Mouse (Mus musculus) intestine, postnatal 0 days (tissue): ENCODE measurements around the gene Tie1. TPM values are rescaled to one million over a fixed set of nuclear protein-coding genes. Genes with fewer than 3 reads are reported as not detected.

ENCODE experiments used
- ATAC-seq: fragments of 200-750 bp; cut with Nextera tagmentation; 2 replicates; pipeline ENCODE4 v1.8.0; 2017; ENCODE audit warnings: mild to moderate bottlenecking, moderate TSS enrichment, moderate library complexity
- H3K27ac ChIP-seq: fragments of 300-500 bp; sonication (generic); 2 replicates; pipeline ENCODE4 v1.5.1; 2014; ENCODE audit warnings: mild to moderate bottlenecking, low read depth, low read length, moderate library complexity
- H3K27me3 ChIP-seq: fragments of 300-500 bp; sonication (generic); replicated peaks from 2 replicates; pipeline ENCODE4 v1.6.1; 2014; ENCODE audit warnings: low read length, mixed read lengths; ENCODE audit not compliant: control insufficient read depth, insufficient read depth
- H3K36me3 ChIP-seq: fragments of 300-500 bp; sonication (generic); 2 replicates; pipeline ENCODE4 v1.6.1; 2014; ENCODE audit warnings: mild to moderate bottlenecking, moderate library complexity; ENCODE audit not compliant: control insufficient read depth, insufficient read depth
- H3K4me1 ChIP-seq: fragments of 300-500 bp; sonication (generic); replicated peaks from 2 replicates; pipeline ENCODE4 v1.6.1; 2014; ENCODE audit warnings: antibody characterized with exemption, low read length, mixed read lengths; ENCODE audit not compliant: control insufficient read depth, insufficient read depth
- H3K4me2 ChIP-seq: fragments of 300-500 bp; sonication (generic); replicated peaks from 2 replicates; pipeline ENCODE4 v1.6.1; 2014; ENCODE audit warnings: low read depth, mild to moderate bottlenecking, moderate library complexity
- H3K4me3 ChIP-seq: fragments of 300-500 bp; sonication (generic); 2 replicates; pipeline ENCODE4 v1.5.1; 2014; ENCODE audit warnings: low read depth, low read length
- H3K9ac ChIP-seq: fragments of 300-500 bp; sonication (generic); 2 replicates; pipeline ENCODE4 v1.6.1; 2014; ENCODE audit warnings: mild to moderate bottlenecking, low read depth, low read length
- H3K9me3 ChIP-seq: fragments of 300-500 bp; sonication (generic); 2 replicates; pipeline ENCODE4 v1.6.1; 2016; ENCODE audit warnings: mixed run types; ENCODE audit not compliant: control insufficient read depth
- CTCF ChIP-seq: sonication (generic); IDR thresholded peaks from 2 replicates; pipeline ENCODE4 v1.5.1; 2016; ENCODE audit warnings: low read depth, mild to moderate bottlenecking, control low read depth, antibody characterized with exemption, moderate library complexity
- WGBS: fragments of 180-500 bp; shearing (Covaris S2); extraction: QIAGEN DNeasy Blood & Tissue Kit; methylation state at CpG from one replicate; pipeline ENCODE4 v1.1.7; 2014; 5-methylcytosine and 5-hydroxymethylcytosine counted together
- polyA plus RNA-seq: library from polyadenylated mRNA; unstranded; fragments of >200 nt; fragmentation: Nextera tagmentation; extraction: Ambion mirVana; gene quantifications from 2 replicates; pipeline ENCODE4 v1.2.1, GENCODE M21; 2015

Tie1 gene
- polyA plus RNA-seq, 1 experiment from 2014 or later: 11.3 TPM

- no peak for TF ChIP-seq CTCF
- 94% methylated on average over 3 of the region's 3 CpGs for WGBS
Measured at GRCm38 (mm10) chr4:118464956-118465355, 24.9 kb downstream of the Tie1 start.

DNA sequence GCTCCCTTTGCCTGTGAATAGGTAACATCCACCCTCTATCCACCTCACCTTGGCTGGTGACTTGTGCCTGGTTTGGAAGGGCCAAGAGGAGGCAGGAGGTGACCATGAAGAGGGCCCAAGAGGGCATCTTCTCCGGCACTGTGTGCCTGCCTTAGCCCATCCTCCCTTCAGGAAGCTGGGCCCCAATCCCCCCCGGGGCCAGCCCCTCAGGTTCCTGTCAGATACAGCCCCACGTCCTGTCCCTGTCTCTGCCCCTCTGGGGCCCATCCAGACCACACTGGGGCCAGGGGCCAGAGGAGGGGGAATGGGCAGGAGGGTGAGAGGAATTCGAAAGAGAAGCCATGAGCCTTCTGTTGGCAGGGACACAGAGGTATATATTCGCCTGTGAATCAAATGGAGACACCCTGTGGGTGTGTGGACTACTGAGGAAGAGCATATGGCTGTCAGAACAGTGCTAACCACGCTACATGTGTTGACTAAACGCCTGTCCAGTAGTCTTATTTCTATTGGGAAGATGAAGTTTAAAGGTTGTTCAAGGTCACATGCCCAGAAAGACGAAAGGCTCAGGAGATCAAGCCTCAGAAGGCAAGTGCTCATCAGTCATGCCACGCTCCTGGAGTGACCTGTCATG lies 32.4 kb downstream of the Tie1 start, which contains the start of gene Mpl:
TSS of gene Mpl (minus strand) at position 169 of the 631 bp plus-strand sequence.
- Histone ChIP-seq H3K27me3 (no peaks in the 10 kb centered on the region), H3K36me3 (no peaks in the 10 kb centered on the region), H3K4me3 (no peak within 1 kb of the TSS), H3K9ac (no peak within 1 kb of the TSS), H3K9me3 (no peaks in the 10 kb centered on the region), H3K4me1 (no peaks in the 10 kb centered on the region), H3K27ac (no peak within 1 kb of the TSS), H3K4me2 (no peak within 1 kb of the TSS)
- no peak for TF ChIP-seq CTCF
- ATAC-seq: no peak
- 67% methylated on average over 9 of the region's 9 CpGs for WGBS

More at GRCm38 (mm10) chr4:118464956-118465355, 24.9 kb downstream of the Tie1 start:
- Histone ChIP-seq H3K9me3 (no peaks in the 10 kb centered on the region), H3K36me3 (no peaks in the 10 kb centered on the region), H3K27me3 (no peaks in the 10 kb centered on the region), H3K27ac (no peak overlapping the region), H3K4me3 (no peak overlapping the region), H3K4me2 (no peak overlapping the region), H3K4me1 (no peaks in the 10 kb centered on the region), H3K9ac (no peak overlapping the region)
- no peak for ATAC-seq

- Histone ChIP-seq H3K9me3 (no peaks in the 10 kb centered on the region), H3K27ac (no peak overlapping the region), H3K4me1 (no peaks in the 10 kb centered on the region), H3K9ac (peak overlapping the region; percentile 37; the same call in 1 of the 2 replicates), H3K36me3 (no peaks in the 10 kb centered on the region), H3K27me3 (no peaks in the 10 kb centered on the region), H3K4me3 (peak overlapping the region; percentile 30), H3K4me2 (peak overlapping the region; percentile 74)
- ATAC-seq: peak; percentile 64
- WGBS: 30% methylated on average over 24 of the region's 24 CpGs
- TF ChIP-seq CTCF: peak; percentile 31; the same call in 1 of the 2 replicates
Measured at GRCm38 (mm10) chr4:118446415-118447153, 43.3 kb downstream of the Tie1 start.

DNA sequence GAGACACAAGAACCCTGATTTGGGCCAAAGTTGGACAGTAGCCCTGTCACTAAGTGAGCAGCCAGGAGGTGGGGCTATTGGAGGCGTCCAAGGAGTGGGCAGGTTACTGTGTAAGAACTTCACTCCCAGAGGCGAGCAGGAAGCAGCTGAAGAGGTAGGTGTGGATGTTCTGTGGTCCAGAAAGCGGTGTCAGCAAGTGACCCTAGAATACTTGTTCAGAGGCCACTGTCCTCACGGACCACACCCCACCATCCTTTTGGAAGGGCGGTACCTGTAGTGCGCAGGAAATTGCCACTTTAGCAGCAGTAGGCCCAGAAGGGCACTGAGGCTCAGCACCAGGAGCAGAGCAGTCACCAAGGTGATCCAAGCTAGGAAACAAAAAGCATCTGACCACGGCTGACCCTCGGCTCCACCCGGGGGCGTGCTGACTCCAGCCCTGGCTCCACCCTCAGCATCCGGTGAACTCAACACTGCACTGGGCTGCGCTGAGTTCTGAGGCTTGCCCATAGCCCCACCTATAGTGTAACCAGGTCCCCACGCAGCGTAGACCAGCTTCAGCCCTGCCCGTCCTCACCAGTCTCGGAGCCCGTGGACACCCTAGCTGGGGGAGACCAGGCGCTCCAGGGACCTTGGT lies 44.0 kb downstream of the Tie1 start:
- WGBS: 21% methylated on average over 18 of the region's 18 CpGs
- Histone ChIP-seq H3K4me2 (peak overlapping the region; percentile 74), H3K27me3 (no peaks in the 10 kb centered on the region), H3K27ac (no peak overlapping the region), H3K9ac (peak overlapping the region; percentile 37; the same call in 1 of the 2 replicates), H3K9me3 (no peaks in the 10 kb centered on the region), H3K4me3 (peak overlapping the region; percentile 30), H3K36me3 (no peaks in the 10 kb centered on the region), H3K4me1 (no peaks in the 10 kb centered on the region)
- TF ChIP-seq CTCF: peak; percentile 69
- ATAC-seq: peak; percentile 55

DNA sequence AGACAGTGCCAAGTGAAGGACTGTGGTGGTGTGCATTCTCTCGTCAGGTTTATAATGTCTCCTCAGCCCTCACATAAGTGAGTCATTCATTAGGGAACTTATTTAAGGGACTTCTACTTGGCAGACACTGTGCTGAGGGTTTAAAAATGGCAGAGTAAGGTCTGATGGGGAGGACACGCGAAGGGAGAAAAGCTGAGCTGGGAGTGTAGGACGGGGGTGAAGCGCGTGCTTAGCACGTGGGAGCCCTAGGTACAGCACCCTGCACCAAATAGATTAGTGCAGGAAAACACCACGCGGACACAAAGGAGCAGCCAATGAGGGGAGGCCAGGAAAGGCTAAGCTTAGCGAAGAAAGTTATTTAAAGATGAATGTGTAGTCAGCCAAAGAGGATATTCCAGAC lies 44.8 kb downstream of the Tie1 start:
- Histone ChIP-seq H3K4me2 (no peak overlapping the region), H3K9ac (no peak overlapping the region), H3K27ac (no peak overlapping the region), H3K36me3 (no peaks in the 10 kb centered on the region), H3K27me3 (no peaks in the 10 kb centered on the region), H3K4me1 (no peaks in the 10 kb centered on the region), H3K4me3 (no peak overlapping the region), H3K9me3 (no peaks in the 10 kb centered on the region)
- no peak for ATAC-seq
- TF ChIP-seq CTCF: no peak
- WGBS: 84% methylated on average over 10 of the region's 10 CpGs

GRCm38 (mm10) chr4:118437829-118438253 lies 52.0 kb downstream of the Tie1 start:
- H3K4me2 ChIP-seq: peak overlapping the region; percentile 82
- no peaks in the 10 kb centered on the region for H3K27me3 ChIP-seq
- TF ChIP-seq CTCF: no peak
- peak overlapping the region; percentile 34; the same call in 1 of the 2 replicates for H3K9ac ChIP-seq
- 4% methylated on average over 12 of the region's 12 CpGs for WGBS
- peaks cover 17% of the 10 kb centered on the region for H3K36me3 ChIP-seq
- H3K9me3 ChIP-seq: no peaks in the 10 kb centered on the region
- H3K4me3 ChIP-seq: peak overlapping the region; percentile 48
- H3K4me1 ChIP-seq: peaks cover 3% of the 10 kb centered on the region; the same call in 1 of the 2 replicates
- ATAC-seq: no peak
- peak overlapping the region; percentile 66 for H3K27ac ChIP-seq
